In the genomic region with DNA sequence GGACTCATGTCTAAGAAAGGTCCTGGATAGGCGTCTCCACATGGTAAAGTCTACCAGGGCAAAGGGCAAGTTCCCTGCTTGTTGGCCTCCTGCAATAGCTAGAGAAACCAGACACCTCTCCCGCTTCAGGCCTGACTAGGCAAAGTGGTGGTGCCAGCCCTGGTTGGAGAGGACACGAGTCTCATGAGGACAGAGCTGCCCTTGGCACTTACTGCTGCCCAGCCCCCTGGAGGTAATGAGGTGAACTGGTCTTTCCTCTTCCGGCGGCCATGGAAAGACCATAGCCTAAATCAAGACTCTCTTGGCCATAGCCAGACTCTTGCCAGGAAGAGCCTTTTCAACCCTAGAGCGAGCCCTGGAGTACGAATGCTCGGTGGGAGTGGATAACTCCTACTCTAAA, we compare ENCODE assay signal across 13 mouse cellular contexts. TPM values are rescaled to one million over a fixed set of nuclear protein-coding genes. Genes with fewer than 3 reads are reported as not detected.
DNase-seq lines count a peak whose midpoint lies in the region; ATAC-seq and TF ChIP-seq lines count a peak whose summit lies in the region.
"Had no signal": no experiment of that assay in that cellular context is flagged by ENCODE, and none has a peak within 500 bp of the region (broad histone marks: within the 10 kb centered on the region; RNA-seq: fewer than 3 reads in every experiment).

No protein-coding gene starts in this region.

- no peaks in the 10 kb centered on the region for H3K36me3 ChIP-seq in heart, adult 2 months (ENCODE audit: control insufficient read depth, insufficient read depth, low read length)
- H3K36me3 ChIP-seq in lung, postnatal 0 days (ENCODE audit: insufficient read depth, low read length), result no peaks in the 10 kb centered on the region
- no peaks in the 10 kb centered on the region for H3K36me3 ChIP-seq in forebrain, postnatal 0 days (ENCODE audit: insufficient read depth)
- no peaks in the 10 kb centered on the region; the same call in 1 of the 2 replicates for H3K36me3 ChIP-seq in stomach, postnatal 0 days (ENCODE audit: control insufficient read depth, insufficient read depth, low read length)
- H3K36me3 ChIP-seq: stomach, embryonic 15.5 days had no signal

- no peaks in the 10 kb centered on the region for H3K27me3 ChIP-seq in heart, adult 2 months (ENCODE audit: control insufficient read depth, insufficient read depth, low read length)
- H3K27me3 ChIP-seq in lung, postnatal 0 days (replicated peaks; ENCODE audit: insufficient read depth, low read length), result no peaks in the 10 kb centered on the region
- no peaks in the 10 kb centered on the region for H3K27me3 ChIP-seq in forebrain, postnatal 0 days (ENCODE audit: insufficient read depth, low read length)
- H3K27me3 ChIP-seq in stomach, postnatal 0 days (ENCODE audit: control insufficient read depth, insufficient read depth, low read length), result no peaks in the 10 kb centered on the region
- H3K27me3 ChIP-seq: midbrain, embryonic 13.5 days; stomach, embryonic 15.5 days had no signal

- no peak for TF ChIP-seq EP300 in heart, adult 2 months (IDR thresholded peaks at IDR 0.05; ENCODE audit: insufficient read depth, low read depth, low read length)
- TF ChIP-seq EP300 in lung, postnatal 0 days (IDR thresholded peaks at IDR 0.05), result no peak
- no peak for TF ChIP-seq EP300 in stomach, postnatal 0 days (optimal IDR thresholded peaks at IDR 0.05)

- H3K9ac ChIP-seq in heart, adult 2 months (ENCODE audit: low read depth, low read length), result no peak overlapping the region
- H3K9ac ChIP-seq in lung, postnatal 0 days (replicated peaks; ENCODE audit: low read depth), result no peak overlapping the region
- H3K9ac ChIP-seq in forebrain, postnatal 0 days, result no peak overlapping the region
- no peak overlapping the region for H3K9ac ChIP-seq in stomach, postnatal 0 days (ENCODE audit: low read length)
- H3K9ac ChIP-seq: heart, embryonic 13.5 days; liver, embryonic 15.5 days; midbrain, embryonic 13.5 days; stomach, embryonic 15.5 days had no signal

- no peak overlapping the region for H3K4me3 ChIP-seq in heart, adult 2 months
- H3K4me3 ChIP-seq in lung, postnatal 0 days (ENCODE audit: low read depth, low read length), result no peak overlapping the region
- H3K4me3 ChIP-seq in forebrain, postnatal 0 days (ENCODE audit: low read depth, low read length), result no peak overlapping the region
- no peak overlapping the region for H3K4me3 ChIP-seq in stomach, postnatal 0 days (ENCODE audit: low read depth, low read length)
- H3K4me3 ChIP-seq: erythroblast, embryonic 14.5 days; heart, embryonic 13.5 days; liver, embryonic 15.5 days; stomach, embryonic 15.5 days had no signal

- ATAC-seq in lung, postnatal 0 days, result no peak
- no peak for ATAC-seq in forebrain, postnatal 0 days
- no peak for ATAC-seq in stomach, postnatal 0 days (ENCODE audit: low FRiP score, low TSS enrichment)
- ATAC-seq: midbrain, embryonic 13.5 days had no signal

- WGBS in heart, adult 2 months, result 81% methylated on average over 8 of the region's 8 CpGs
- 81% methylated on average over 8 of the region's 8 CpGs for WGBS in lung, postnatal 0 days
- 82% methylated on average over 8 of the region's 8 CpGs for WGBS in forebrain, postnatal 0 days
- whole genome bisulfite sequencing in stomach, postnatal 0 days, result 77% methylated on average over 8 of the region's 8 CpGs

- 0 out of 2 replicates have a peak, but pooled peaks have one; percentile 11 for TF ChIP-seq CTCF in heart, adult 2 months (IDR thresholded peaks at IDR 0.05)
- TF ChIP-seq CTCF in lung, postnatal 0 days (IDR thresholded peaks at IDR 0.05), result peak; percentile 20
- TF ChIP-seq CTCF in forebrain, postnatal 0 days (IDR thresholded peaks at IDR 0.05; ENCODE audit: low read depth), result peak; percentile 27; the same call in 1 of the 2 replicates
- peak; percentile 25; the same call in 1 of the 2 replicates for TF ChIP-seq CTCF in stomach, postnatal 0 days (IDR thresholded peaks at IDR 0.05; ENCODE audit: low read depth)

- no peaks in the 10 kb centered on the region for H3K79me2 ChIP-seq in heart, adult 2 months (replicated peaks; ENCODE audit: control insufficient read depth, insufficient read depth, low read length)

- no peak for TF ChIP-seq POLR2A in heart, adult 2 months (IDR thresholded peaks at IDR 0.05; ENCODE audit: insufficient read depth, low read depth, low read length)

- intact Hi-C loops in heart, adult 2 months (cut with DNase I), result loop anchor here (5.0 kb wide), 3 partner anchors 45 to 350 kb away; partner anchors contain the start of genes Psma5 and Tmem167b
- intact Hi-C loops in heart, postnatal 36 days (cut with DNase I), result no loop called here

- no peaks in the 10 kb centered on the region for H3K9me3 ChIP-seq in lung, postnatal 0 days (ENCODE audit: low read length)
- H3K9me3 ChIP-seq in forebrain, postnatal 0 days (ENCODE audit: low read length), result no peaks in the 10 kb centered on the region
- H3K9me3 ChIP-seq in stomach, postnatal 0 days (ENCODE audit: control insufficient read depth, low read length), result no peaks in the 10 kb centered on the region
- H3K9me3 ChIP-seq: heart, embryonic 13.5 days; liver, embryonic 15.5 days; midbrain, embryonic 13.5 days; stomach, embryonic 15.5 days had no signal

- H3K4me1 ChIP-seq in heart, adult 2 months (ENCODE audit: control insufficient read depth, insufficient read depth, low read length), result peaks cover 2% of the 10 kb centered on the region
- H3K4me1 ChIP-seq in lung, postnatal 0 days (ENCODE audit: insufficient read depth, low read depth, low read length), result peaks cover 4% of the 10 kb centered on the region; the same call in 1 of the 2 replicates
- H3K4me1 ChIP-seq in forebrain, postnatal 0 days (ENCODE audit: insufficient read depth), result peaks cover 25% of the 10 kb centered on the region
- peaks cover 4% of the 10 kb centered on the region; the same call in 1 of the 2 replicates for H3K4me1 ChIP-seq in stomach, postnatal 0 days (replicated peaks; ENCODE audit: control insufficient read depth, insufficient read depth)

- DNase-seq in heart, adult 2 months, result no peak
- DNase-seq in heart, postnatal 36 days, result no peak
- no peak for DNase-seq in lung, postnatal 0 days (ENCODE audit: low spot score)
- DNase-seq in lung, postnatal 36 days, result no peak
- no peak for DNase-seq in forebrain, postnatal 0 days
- no peak for DNase-seq in stomach, postnatal 0 days (ENCODE audit: low spot score)
- DNase-seq in urinary bladder, adult 2 months (ENCODE audit: low spot score), result no peak
- DNase-seq in T-cell, adult 2 months (ENCODE audit: low spot score), result no peak

- H3K4me2 ChIP-seq in lung, postnatal 0 days (replicated peaks; ENCODE audit: low read depth, low read length), result no peak overlapping the region
- peak overlapping the region; percentile 89; the same call in 1 of the 2 replicates for H3K4me2 ChIP-seq in forebrain, postnatal 0 days (ENCODE audit: low read depth)
- no peak overlapping the region for H3K4me2 ChIP-seq in stomach, postnatal 0 days (replicated peaks; ENCODE audit: low read depth)
- H3K4me2 ChIP-seq: heart, embryonic 13.5 days; stomach, embryonic 15.5 days had no signal

- no peak overlapping the region for H3K27ac ChIP-seq in heart, adult 2 months
- H3K27ac ChIP-seq in lung, postnatal 0 days (ENCODE audit: low read length), result no peak overlapping the region
- peak overlapping the region; percentile 48; the same call in 1 of the 2 replicates for H3K27ac ChIP-seq in forebrain, postnatal 0 days (ENCODE audit: low read depth, low read length)
- H3K27ac ChIP-seq in stomach, postnatal 0 days (replicated peaks), result no peak overlapping the region
- H3K27ac ChIP-seq: heart, embryonic 13.5 days; liver, embryonic 15.5 days; midbrain, embryonic 13.5 days; stomach, embryonic 15.5 days had no signal

RNA-seq across cellular contexts. Expression of gene Atxn7l2, which starts 1.7 kb away (rescaled TPM):
- total RNA-seq in heart, adult 2 months (2021), result 1 to 10 TPM; 1.8 to 2.6 TPM
- polyA plus RNA-seq in heart, adult 2 months (2012; rRNA removed), result 4.1 and 4.2 TPM in 2 replicates
- 1 to 10 TPM; 2.6 to 3.2 TPM for total RNA-seq in heart, postnatal 36 days (2021)
- 6.1 and 6.7 TPM in 2 replicates for polyA plus RNA-seq in lung, postnatal 0 days (2015; fragmentation: Nextera tagmentation; extraction: Ambion mirVana)
- 22.0 and 23.4 TPM in 2 replicates for total RNA-seq in forebrain, postnatal 0 days (2014; rRNA removed)
- polyA plus RNA-seq in forebrain, postnatal 0 days (2015; fragmentation: Nextera tagmentation; extraction: Ambion mirVana), result 18.1 and 20.7 TPM in 2 replicates
- polyA plus RNA-seq in stomach, postnatal 0 days (2015; fragmentation: Nextera tagmentation; extraction: Ambion mirVana), result 4.3 and 4.8 TPM in 2 replicates
- 7.1 and 8.5 TPM in 2 replicates for polyA plus RNA-seq in urinary bladder, adult 2 months (2012; rRNA removed)

RNA-seq across cellular contexts. Expression of gene Cyb561d1, which starts 11.4 kb away (rescaled TPM):
- 1 to 10 TPM; 4.9 to 5.4 TPM for total RNA-seq in heart, adult 2 months (2021)
- polyA plus RNA-seq in heart, adult 2 months (2012; rRNA removed), result 5.7 and 7.1 TPM in 2 replicates
- 1 to 10 TPM; 5.3 to 5.5 TPM for total RNA-seq in heart, postnatal 36 days (2021)
- 4.8 and 4.9 TPM in 2 replicates for polyA plus RNA-seq in lung, postnatal 0 days (2015; fragmentation: Nextera tagmentation; extraction: Ambion mirVana)
- total RNA-seq in forebrain, postnatal 0 days (2014; rRNA removed), result 4.1 and 5.4 TPM in 2 replicates
- 3.3 and 4.5 TPM in 2 replicates for polyA plus RNA-seq in forebrain, postnatal 0 days (2015; fragmentation: Nextera tagmentation; extraction: Ambion mirVana)
- 5.5 TPM in 2 replicates for polyA plus RNA-seq in stomach, postnatal 0 days (2015; fragmentation: Nextera tagmentation; extraction: Ambion mirVana)
- polyA plus RNA-seq in urinary bladder, adult 2 months (2012; rRNA removed), result 8.3 and 8.6 TPM in 2 replicates

RNA-seq across cellular contexts. Expression of gene Sypl2, which starts 14.0 kb away (rescaled TPM):
- 1 to 10 TPM in 1 of 2 experiments, under 1 TPM in 1; 0.77 to 1.2 TPM for total RNA-seq in heart, adult 2 months (2021)
- 0.44 and 0.64 TPM in 2 replicates for polyA plus RNA-seq in heart, adult 2 months (2012; rRNA removed)
- total RNA-seq in heart, postnatal 36 days (2021), result under 1 TPM; 0.70 to 0.80 TPM
- not detected in 2 replicates for polyA plus RNA-seq in lung, postnatal 0 days (2015; fragmentation: Nextera tagmentation; extraction: Ambion mirVana)
- total RNA-seq in forebrain, postnatal 0 days (2014; rRNA removed), result 0.29 and 1.0 TPM in 2 replicates
- 0.42 and 0.70 TPM in 2 replicates for polyA plus RNA-seq in forebrain, postnatal 0 days (2015; fragmentation: Nextera tagmentation; extraction: Ambion mirVana)
- 0.04 and 0.05 TPM in 2 replicates for polyA plus RNA-seq in stomach, postnatal 0 days (2015; fragmentation: Nextera tagmentation; extraction: Ambion mirVana)
- polyA plus RNA-seq in urinary bladder, adult 2 months (2012; rRNA removed), result 0.56 and 0.96 TPM in 2 replicates
- polyA plus RNA-seq: erythroblast, embryonic 14.5 days had no signal

RNA-seq across cellular contexts. Expression of gene Amigo1, which starts 26.3 kb away (rescaled TPM):
- total RNA-seq in heart, adult 2 months (2021), result 10 to 100 TPM; 16.8 to 17.7 TPM
- polyA plus RNA-seq in heart, adult 2 months (2012; rRNA removed), result 16.4 and 18.6 TPM in 2 replicates
- 10 to 100 TPM; 15.1 to 15.5 TPM for total RNA-seq in heart, postnatal 36 days (2021)
- 4.6 TPM in 2 replicates for polyA plus RNA-seq in lung, postnatal 0 days (2015; fragmentation: Nextera tagmentation; extraction: Ambion mirVana)
- total RNA-seq in forebrain, postnatal 0 days (2014; rRNA removed), result 20.4 and 22.0 TPM in 2 replicates
- 9.4 and 12.1 TPM in 2 replicates for polyA plus RNA-seq in forebrain, postnatal 0 days (2015; fragmentation: Nextera tagmentation; extraction: Ambion mirVana)
- 3.0 and 3.5 TPM in 2 replicates for polyA plus RNA-seq in stomach, postnatal 0 days (2015; fragmentation: Nextera tagmentation; extraction: Ambion mirVana)
- polyA plus RNA-seq in urinary bladder, adult 2 months (2012; rRNA removed), result 9.4 and 13.1 TPM in 2 replicates

RNA-seq across cellular contexts. Expression of gene Psma5, which starts 44.3 kb away (rescaled TPM):
- 10 to 100 TPM; 48.1 to 49.9 TPM for total RNA-seq in heart, adult 2 months (2021)
- 42.4 and 75.5 TPM in 2 replicates for polyA plus RNA-seq in heart, adult 2 months (2012; rRNA removed)
- 10 to 100 TPM; 54.3 to 55.2 TPM for total RNA-seq in heart, postnatal 36 days (2021)
- polyA plus RNA-seq in lung, postnatal 0 days (2015; fragmentation: Nextera tagmentation; extraction: Ambion mirVana), result 156 and 163 TPM in 2 replicates
- total RNA-seq in forebrain, postnatal 0 days (2014; rRNA removed), result 134 and 189 TPM in 2 replicates
- 239 and 278 TPM in 2 replicates for polyA plus RNA-seq in forebrain, postnatal 0 days (2015; fragmentation: Nextera tagmentation; extraction: Ambion mirVana)
- polyA plus RNA-seq in stomach, postnatal 0 days (2015; fragmentation: Nextera tagmentation; extraction: Ambion mirVana), result 159 and 166 TPM in 2 replicates
- 108 and 130 TPM in 2 replicates for polyA plus RNA-seq in urinary bladder, adult 2 months (2012; rRNA removed)
